Mouse (Mus musculus) layer of hippocampus, adult 2 months (tissue): Measurements from ENCODE around the gene Tnip1. TPM values are rescaled to one million over a fixed set of nuclear protein-coding genes. Genes with fewer than 3 reads are reported as not detected.

Experiments
- DNase-seq, 2 experiments: peaks; one replicate each; pipeline ENCODE4 v3.0.0; 2022; ENCODE audit warnings: low spot score in 2 of 2
- H3K27ac ChIP-seq: fragments of 200-600 bp; 2 replicates; pipeline ENCODE4 v1.8.1; 2022
- H3K4me3 ChIP-seq: fragments of 200-600 bp; 2 replicates; pipeline ENCODE4 v1.8.1; 2022; ENCODE audit warnings: mild to moderate bottlenecking
- CTCF ChIP-seq: fragments of 200-600 bp; conservative IDR thresholded peaks from 2 replicates; pipeline ENCODE4 v1.8.1; 2022; ENCODE audit warnings: antibody characterized with exemption, mild to moderate bottlenecking, moderate library complexity
- total RNA-seq, 2 experiments: library from RNA; stranded (reverse); gene quantifications; 2 replicates each; pipeline ENCODE4 v1.2.3; 2021

Tnip1 gene
- total RNA-seq, 2 experiments from 2014 or later = 33.0 to 33.1 TPM

GRCm38 (mm10) chr11:54867903-54868434, 94.7 kb downstream of the Tnip1 start:
- no peak for TF ChIP-seq CTCF
- DNase-seq = no peak
- H3K27ac ChIP-seq = no peak overlapping the region
- H3K4me3 ChIP-seq = peak overlapping the region; percentile 79

- TF ChIP-seq CTCF = no peak
- DNase-seq = no peak
- Histone ChIP-seq H3K4me3 (peak overlapping the region; percentile 79), H3K27ac (peak overlapping the region; percentile 99)
Observed at GRCm38 (mm10) chr11:54867049-54867385, 95.7 kb downstream of the Tnip1 start.

- peak; percentile 62 for TF ChIP-seq CTCF
- Histone ChIP-seq H3K4me3 (peak within 1 kb of the TSS; percentile 79), H3K27ac (peak within 1 kb of the TSS; percentile 99)
- DNase-seq = peak; percentile 92 to 93
Observed at GRCm38 (mm10) chr11:54866119-54867048, 96.3 kb downstream of the Tnip1 start, which contains the start of gene Hint1. Hint1 (plus strand) TSS chr11:54866383.

- no peak for TF ChIP-seq CTCF
- Histone ChIP-seq H3K4me3 (peak overlapping the region; percentile 79), H3K27ac (peak overlapping the region; percentile 99)
- no peak for DNase-seq
Observed at GRCm38 (mm10) chr11:54865330-54866085, 97.2 kb downstream of the Tnip1 start.

GRCm38 (mm10) chr11:54862621-54863520, 99.8 kb downstream of the Tnip1 start:
- Histone ChIP-seq H3K27ac (peak overlapping the region; percentile 37; the same call in 1 of the 2 replicates), H3K4me3 (no peak overlapping the region)
- peak; percentile 96 for TF ChIP-seq CTCF
- DNase-seq = peak; percentile 67 to 74

- TF ChIP-seq CTCF = no peak
- Histone ChIP-seq H3K4me3 (no peak overlapping the region), H3K27ac (peak overlapping the region; percentile 99)
- DNase-seq = no peak
Observed at GRCm38 (mm10) chr11:54861471-54862420, 101.0 kb downstream of the Tnip1 start.

Other genes with a start within 250 kb of the Tnip1 start
- gene Cdc42se2, start 175.2 kb downstream of the Tnip1 start, total RNA-seq = 100 to 1,000 TPM; 134 TPM
- gene Lyrm7, start 102.0 kb downstream of the Tnip1 start, total RNA-seq = 10 to 100 TPM; 28.7 to 30.9 TPM
- gene Hint1, start 96.5 kb downstream of the Tnip1 start, total RNA-seq = 100 to 1,000 TPM; 252 to 273 TPM
- 1 to 10 TPM; 3.9 to 4.0 TPM for gene Gpx3, start 60.5 kb downstream of the Tnip1 start, total RNA-seq
- gene Anxa6, start 70.5 kb upstream of the Tnip1 start, total RNA-seq = 100 to 1,000 TPM; 100 to 103 TPM
- under 1 TPM in 1 of 2 experiments, not detected in 1; 0.42 TPM for gene Ccdc69, start 115.2 kb upstream of the Tnip1 start, total RNA-seq
- 10 to 100 TPM; 29.9 to 30.8 TPM for gene Gm2a, start 135.2 kb upstream of the Tnip1 start, total RNA-seq
- gene Slc36a3, start 188.8 kb upstream of the Tnip1 start, total RNA-seq = not detected
- gene Slc36a2, start 222.2 kb upstream of the Tnip1 start, total RNA-seq = under 1 TPM in 1 of 2 experiments, not detected in 1; 0.33 TPM
- gene Slc36a1, start 241.4 kb upstream of the Tnip1 start, total RNA-seq = 10 to 100 TPM; 52.1 to 55.3 TPM